Mouse (Mus musculus): ENCODE data around the gene Exosc10.

- TF ChIP-seq POLR2A (IDR thresholded peaks at IDR 0.05; ENCODE audit: low read depth, low read length) (no peak), CTCF (IDR thresholded peaks at IDR 0.05; ENCODE audit: extremely low read depth, insufficient read length, insufficient replicate concordance, low read depth, low read length) (no peak)
These were observed 24.5 kb upstream of the Exosc10 start for GRCm38 (mm10) chr4:148533613-148534328.
